ENCODE assay signal across 9 mouse cellular contexts in the genomic region with DNA sequence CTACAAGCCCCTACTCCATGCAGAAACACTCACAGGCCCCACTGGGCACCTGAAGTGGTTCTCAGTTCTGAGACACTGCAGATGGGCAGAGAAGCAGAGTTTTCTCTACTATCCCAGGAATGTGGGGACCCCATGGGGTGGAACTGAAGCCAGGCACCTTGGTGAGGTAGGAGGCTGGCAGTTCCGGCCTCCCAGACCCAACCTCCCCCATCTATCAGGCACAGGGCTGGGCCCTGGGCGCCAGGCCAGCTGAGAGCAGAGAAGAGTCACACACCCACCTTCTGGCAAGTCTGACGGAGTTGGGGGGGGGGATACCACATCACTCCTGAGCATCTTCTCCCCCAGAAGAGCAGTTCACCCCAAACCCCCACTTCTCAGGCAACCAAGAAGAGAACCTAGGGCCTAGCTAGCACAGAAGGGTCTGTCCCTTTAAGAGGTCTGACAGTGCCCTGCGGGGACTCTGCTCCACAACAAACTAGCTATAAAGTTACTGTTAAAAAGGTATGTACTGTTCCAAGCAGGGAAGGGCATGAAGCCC. TPM values are rescaled to one million over a fixed set of nuclear protein-coding genes. Genes with fewer than 3 reads are reported as not detected.
DNase-seq lines count a peak whose midpoint lies in the region; ATAC-seq and TF ChIP-seq lines count a peak whose summit lies in the region.
"Had no signal": no experiment of that assay in that cellular context is flagged by ENCODE, and none has a peak within 500 bp of the region (broad histone marks: within the 10 kb centered on the region; RNA-seq: fewer than 3 reads in every experiment).

No protein-coding gene starts in this region.

- H3K27ac ChIP-seq in lung, embryonic 15.5 days, result peak overlapping the region; percentile 64; the same call in 1 of the 2 replicates
- H3K27ac ChIP-seq in embryonic facial prominence, embryonic 15.5 days (replicated peaks), result peak overlapping the region; percentile 77

- peak overlapping the region; percentile 43 for H3K4me2 ChIP-seq in lung, embryonic 15.5 days
- H3K4me2 ChIP-seq in embryonic facial prominence, embryonic 15.5 days (replicated peaks), result peak overlapping the region; percentile 46
- H3K4me2 ChIP-seq in myocyte (ENCODE audit: low read depth), result peak overlapping the region; percentile 77

- H3K9me3 ChIP-seq in lung, embryonic 15.5 days, result no peaks in the 10 kb centered on the region
- no peaks in the 10 kb centered on the region for H3K9me3 ChIP-seq in embryonic facial prominence, embryonic 15.5 days (replicated peaks)

- H3K9ac ChIP-seq in lung, embryonic 15.5 days, result peak overlapping the region; percentile 4; the same call in 1 of the 2 replicates
- no peak overlapping the region; the same call in 1 of the 2 replicates for H3K9ac ChIP-seq in embryonic facial prominence, embryonic 15.5 days

- WGBS in lung, embryonic 15.5 days, result 44% methylated on average over 4 of the region's 4 CpGs
- WGBS in embryonic facial prominence, embryonic 15.5 days, result 33% methylated on average over 4 of the region's 4 CpGs

- ATAC-seq in lung, embryonic 15.5 days (ENCODE audit: borderline replicate concordance, extremely low read depth, low FRiP score, low TSS enrichment), result no peak
- no peak for ATAC-seq in embryonic facial prominence, embryonic 15.5 days (ENCODE audit: insufficient number of reproducible peaks, low FRiP score, low TSS enrichment, low read depth)

- H3ac ChIP-seq in myocyte (ENCODE audit: control insufficient read depth, insufficient read length), result no peak overlapping the region

- H3K36me3 ChIP-seq in lung, embryonic 15.5 days, result peaks cover 50% of the 10 kb centered on the region
- peaks cover 52% of the 10 kb centered on the region for H3K36me3 ChIP-seq in embryonic facial prominence, embryonic 15.5 days
- H3K36me3 ChIP-seq in myocyte (ENCODE audit: control insufficient read depth, insufficient read depth), result peaks cover 3% of the 10 kb centered on the region

- H3K79me2 ChIP-seq in myocyte (ENCODE audit: control insufficient read depth, insufficient read depth), result peaks cover 47% of the 10 kb centered on the region

- peaks cover 49% of the 10 kb centered on the region for H3K4me1 ChIP-seq in lung, embryonic 15.5 days
- peaks cover 44% of the 10 kb centered on the region for H3K4me1 ChIP-seq in embryonic facial prominence, embryonic 15.5 days

- H3K27me3 ChIP-seq in lung, embryonic 15.5 days, result no peaks in the 10 kb centered on the region
- no peaks in the 10 kb centered on the region for H3K27me3 ChIP-seq in embryonic facial prominence, embryonic 15.5 days
- no peaks in the 10 kb centered on the region for H3K27me3 ChIP-seq in myocyte (ENCODE audit: control insufficient read depth, insufficient read depth, insufficient read length)

- H3K4me3 ChIP-seq in lung, embryonic 15.5 days, result 0 out of 2 replicates have a peak overlapping the region, but pooled peaks have one; percentile 13
- H3K4me3 ChIP-seq in embryonic facial prominence, embryonic 15.5 days (replicated peaks), result peak overlapping the region; percentile 26
- peak overlapping the region; percentile 9 for H3K4me3 ChIP-seq in myocyte

- TF ChIP-seq POLR2A in myocyte (IDR thresholded peaks at IDR 0.05; ENCODE audit: insufficient read length, low read depth), result no peak

- no peak for DNase-seq in lung, postnatal 36 days
- DNase-seq in kidney, adult 18-20 months, result peak; percentile 60
- DNase-seq in cerebellum, adult 9-10 months, result no peak
- DNase-seq in left cerebral cortex, adult 8-10 months (ENCODE audit: low spot score in 2 of 2), result no peak
- DNase-seq in layer of hippocampus, adult 8-10 months (ENCODE audit: low spot score in 2 of 2), result no peak

TF ChIP-seq in myocyte, 11 proteins besides CTCF, POLR2A, EP300 and RAD21:
- TF ChIP-seq REST (IDR thresholded peaks at IDR 0.05; ENCODE audit: insufficient read depth, insufficient read length) (no peak), POLR2AphosphoS2 (IDR thresholded peaks at IDR 0.05; ENCODE audit: insufficient read length, low read depth) (no peak), E2F4 (IDR thresholded peaks at IDR 0.05; ENCODE audit: insufficient read depth) (no peak), CEBPB (IDR thresholded peaks at IDR 0.05; ENCODE audit: insufficient read depth, poor library complexity, severe bottlenecking) (no peak), MYOD1 (IDR thresholded peaks at IDR 0.05; ENCODE audit: control insufficient read depth in 1 of 3, insufficient read length in 2 of 3, low read depth in 2 of 3) (no peak), USF1 (IDR thresholded peaks at IDR 0.05; ENCODE audit: low read depth) (no peak), MYOG (IDR thresholded peaks at IDR 0.05; ENCODE audit: control insufficient read depth in 1 of 3, insufficient read depth in 1 of 3, insufficient read length in 2 of 3, low read depth in 2 of 3) (no peak), SRF (IDR thresholded peaks at IDR 0.05; ENCODE audit: control insufficient read depth, insufficient read length, low read depth) (no peak), MAX (IDR thresholded peaks at IDR 0.05; ENCODE audit: low read depth) (no peak), TCF12 (IDR thresholded peaks at IDR 0.05; ENCODE audit: insufficient read depth, poor library complexity, severe bottlenecking) (no peak), TCF3 (IDR thresholded peaks at IDR 0.05; ENCODE audit: insufficient read length, low read depth) (no peak)

RNA-seq across cellular contexts. Expression of a gene that starts 6.9 kb away (rescaled TPM):
- polyA plus RNA-seq in lung, embryonic 15.5 days (2015; fragmentation: Nextera tagmentation; extraction: Ambion mirVana), result 22.4 and 23.2 TPM in 2 replicates
- 18.1 and 19.6 TPM in 2 replicates for polyA plus RNA-seq in embryonic facial prominence, embryonic 15.5 days (2015; fragmentation: Nextera tagmentation; extraction: Ambion mirVana)
- 32.4 TPM for polyA plus RNA-seq in myocyte (2012; fragmentation: generic; extraction: Trizol)
- 10 to 100 TPM; 39.7 to 46.1 (median 41.2) TPM for total RNA-seq in left cerebral cortex, adult 8-10 months (2022)
- total RNA-seq in layer of hippocampus, adult 8-10 months (2022), result 10 to 100 TPM; 47.3 to 58.6 (median 52.2) TPM

RNA-seq across cellular contexts. Expression of a gene that starts 27.6 kb away (rescaled TPM):
- polyA plus RNA-seq in lung, embryonic 15.5 days (2015; fragmentation: Nextera tagmentation; extraction: Ambion mirVana), result 26.7 and 27.2 TPM in 2 replicates
- 45.7 and 48.2 TPM in 2 replicates for polyA plus RNA-seq in embryonic facial prominence, embryonic 15.5 days (2015; fragmentation: Nextera tagmentation; extraction: Ambion mirVana)
- 80.8 TPM for polyA plus RNA-seq in myocyte (2012; fragmentation: generic; extraction: Trizol)
- 100 to 1,000 TPM; 212 to 229 (median 221) TPM for total RNA-seq in left cerebral cortex, adult 8-10 months (2022)
- total RNA-seq in layer of hippocampus, adult 8-10 months (2022), result 100 to 1,000 TPM; 163 to 193 (median 176) TPM
- total RNA-seq: hematopoietic stem cell, adult 5-6 weeks had no signal

RNA-seq across cellular contexts. Expression of a gene that starts 32.2 kb away (rescaled TPM):
- polyA plus RNA-seq in lung, embryonic 15.5 days (2015; fragmentation: Nextera tagmentation; extraction: Ambion mirVana), result not detected in 2 replicates
- polyA plus RNA-seq in embryonic facial prominence, embryonic 15.5 days (2015; fragmentation: Nextera tagmentation; extraction: Ambion mirVana), result 0.43 TPM in 1 of 2 replicates, not detected in the other
- polyA plus RNA-seq in myocyte (2012; fragmentation: generic; extraction: Trizol), result 0.10 TPM
- not detected for total RNA-seq in left cerebral cortex, adult 8-10 months (2022)
- total RNA-seq in layer of hippocampus, adult 8-10 months (2022), result not detected
- total RNA-seq: hematopoietic stem cell, adult 5-6 weeks had no signal

RNA-seq across cellular contexts. Expression of a gene that starts 32.3 kb away (rescaled TPM):
- 51.4 and 56.3 TPM in 2 replicates for polyA plus RNA-seq in lung, embryonic 15.5 days (2015; fragmentation: Nextera tagmentation; extraction: Ambion mirVana)
- polyA plus RNA-seq in embryonic facial prominence, embryonic 15.5 days (2015; fragmentation: Nextera tagmentation; extraction: Ambion mirVana), result 54.7 and 57.5 TPM in 2 replicates
- polyA plus RNA-seq in myocyte (2012; fragmentation: generic; extraction: Trizol), result 12.6 TPM
- total RNA-seq in left cerebral cortex, adult 8-10 months (2022), result 10 to 100 TPM; 35.1 to 44.7 (median 40.9) TPM
- total RNA-seq in layer of hippocampus, adult 8-10 months (2022), result 10 to 100 TPM; 37.3 to 43.8 (median 42.7) TPM

RNA-seq across cellular contexts. Expression of a gene that starts 59.7 kb away (rescaled TPM):
- 22.5 and 22.9 TPM in 2 replicates for polyA plus RNA-seq in lung, embryonic 15.5 days (2015; fragmentation: Nextera tagmentation; extraction: Ambion mirVana)
- 25.1 and 27.9 TPM in 2 replicates for polyA plus RNA-seq in embryonic facial prominence, embryonic 15.5 days (2015; fragmentation: Nextera tagmentation; extraction: Ambion mirVana)
- 102 TPM for polyA plus RNA-seq in myocyte (2012; fragmentation: generic; extraction: Trizol)
- 10 to 100 TPM; 77.3 to 95.7 (median 87.1) TPM for total RNA-seq in left cerebral cortex, adult 8-10 months (2022)
- 10 to 100 TPM; 76.3 to 89.4 (median 85.9) TPM for total RNA-seq in layer of hippocampus, adult 8-10 months (2022)
